Mouse (Mus musculus) embryo, embryonic 10.5 days (tissue): ENCODE measurements at regions not wholly inside any gene's neighbourhood (a gene's known extent, or its start where the extent isn't known, plus 50 kb on each side); places are given as distances from the start of the nearest gene placed in this dataset.
"Not testable (repeated sequence)": the region's sequence is repeated elsewhere in the genome, so short reads cannot be mapped to it uniquely, and the experiment has no call there.

Experiments used
- DNase-seq: peaks from one replicate; pipeline ENCODE4 v3.0.0-alpha.2; 2015; ENCODE audit warnings: low spot score

DNA sequence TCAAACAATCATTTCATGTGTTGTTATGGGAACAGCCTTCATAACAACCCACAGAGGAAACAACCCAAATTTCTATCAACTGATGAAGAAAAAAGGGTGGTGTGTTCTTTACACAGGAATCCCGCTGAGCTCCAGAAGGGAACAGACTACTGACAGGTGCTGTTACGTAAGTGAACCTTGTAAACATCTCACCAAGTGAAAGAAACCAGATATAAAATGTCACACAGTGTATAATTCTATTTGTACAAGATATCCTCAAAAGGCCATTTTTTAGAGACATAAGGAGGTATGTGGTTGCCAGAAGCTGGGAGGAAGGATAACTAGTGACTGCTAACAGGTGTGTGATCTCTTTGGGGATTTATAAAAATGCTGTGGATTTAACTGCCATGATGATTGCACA, 119.9 kb downstream of the Plod2 start:
- no peak for DNase-seq

DNA sequence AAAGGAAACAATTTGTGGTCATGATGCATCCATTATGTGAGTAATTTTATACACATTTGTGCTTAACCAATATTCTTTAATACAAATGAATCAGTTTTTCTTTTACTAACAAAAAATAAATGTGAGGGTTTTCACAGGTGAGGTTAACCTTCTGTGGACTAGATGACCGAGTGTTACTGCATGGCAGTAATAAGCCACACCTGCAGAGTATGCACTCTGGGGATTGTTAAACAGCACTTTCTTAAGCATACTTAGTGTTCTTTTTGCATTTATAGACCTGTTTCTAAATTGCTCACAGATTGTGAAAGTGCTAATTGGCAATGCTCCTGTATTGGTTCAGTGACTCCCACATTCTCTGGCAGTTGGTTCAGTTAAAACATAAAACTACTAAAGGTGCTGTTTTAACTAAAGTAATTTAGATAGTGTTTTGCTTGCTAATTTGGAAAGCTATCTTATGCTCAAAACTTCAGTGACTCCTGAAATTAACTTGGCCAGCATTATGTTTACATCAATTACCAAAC, 125.4 kb downstream of the Plod2 start:
- no peak for DNase-seq

DNA sequence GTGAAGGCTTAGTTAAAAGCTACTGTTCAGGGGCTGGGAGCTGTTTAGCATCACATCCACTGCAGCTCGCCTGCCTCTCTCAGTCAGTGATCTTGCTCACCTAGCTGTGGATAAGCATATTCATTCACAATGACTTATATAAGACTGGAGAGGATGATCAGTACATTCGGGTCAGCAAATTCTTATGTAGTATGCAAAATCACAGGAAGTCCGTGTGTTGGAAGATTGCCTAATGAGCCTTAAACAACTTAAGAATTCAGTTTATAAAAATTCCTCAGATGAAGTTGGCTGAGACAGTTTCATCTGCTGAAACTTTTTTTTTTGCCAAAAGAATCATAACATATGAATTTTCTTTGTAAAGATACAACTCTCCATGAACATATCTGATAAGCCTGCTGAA, 129.9 kb downstream of the Plod2 start:
- DNase-seq, result no peak

DNA sequence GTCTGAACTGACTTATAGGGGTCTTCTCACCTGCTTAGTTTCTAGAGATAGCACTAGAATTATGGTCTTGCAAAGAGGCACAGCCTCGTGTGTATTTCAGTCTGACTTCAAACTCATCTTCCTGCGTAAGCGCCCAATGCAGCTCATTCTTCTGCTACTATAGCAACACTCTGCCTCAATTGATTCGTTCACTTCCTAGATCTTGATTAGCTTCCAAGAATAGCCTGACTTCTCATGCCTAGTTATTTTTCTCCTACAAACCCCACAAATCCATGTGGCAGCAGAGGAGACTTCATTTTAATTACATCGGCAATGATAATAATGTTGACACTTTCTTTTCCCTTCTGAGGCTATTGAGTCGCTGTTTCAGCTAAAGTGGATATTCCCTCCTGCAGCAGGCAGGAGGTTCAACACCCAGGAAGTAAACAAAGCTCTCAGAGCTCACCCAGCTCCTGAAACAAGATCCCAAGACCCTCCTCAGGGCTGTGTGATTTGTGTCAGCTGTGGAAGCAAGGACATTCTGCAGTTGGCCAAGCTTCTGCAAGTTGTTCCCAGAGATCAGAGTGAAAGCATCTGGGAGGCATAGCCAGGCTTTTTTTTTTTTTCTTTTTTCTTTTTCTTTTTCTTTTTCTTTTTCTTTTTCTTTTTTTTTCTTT, 152.5 kb downstream of the Plod2 start:
- no peak for DNase-seq

DNA sequence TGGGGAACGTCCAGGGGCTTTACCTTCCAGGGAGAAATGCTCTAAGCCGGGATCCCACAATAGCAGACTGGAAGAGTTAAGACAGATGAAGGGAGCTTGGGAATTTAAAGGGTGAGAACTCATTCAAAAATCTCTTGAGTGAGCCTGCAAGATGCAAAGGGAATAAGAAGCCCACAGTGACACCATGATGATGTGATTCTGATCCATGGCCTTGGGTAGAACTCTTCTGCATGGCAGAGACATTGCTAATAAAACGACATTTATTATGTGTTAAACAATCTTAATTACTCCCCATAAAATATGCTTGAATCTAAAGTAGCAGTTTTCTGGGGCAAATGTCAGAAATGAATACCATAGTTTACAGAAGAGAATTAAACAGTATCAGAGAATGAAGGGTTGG, 155.9 kb downstream of the Plod2 start:
- DNase-seq, result no peak

DNA sequence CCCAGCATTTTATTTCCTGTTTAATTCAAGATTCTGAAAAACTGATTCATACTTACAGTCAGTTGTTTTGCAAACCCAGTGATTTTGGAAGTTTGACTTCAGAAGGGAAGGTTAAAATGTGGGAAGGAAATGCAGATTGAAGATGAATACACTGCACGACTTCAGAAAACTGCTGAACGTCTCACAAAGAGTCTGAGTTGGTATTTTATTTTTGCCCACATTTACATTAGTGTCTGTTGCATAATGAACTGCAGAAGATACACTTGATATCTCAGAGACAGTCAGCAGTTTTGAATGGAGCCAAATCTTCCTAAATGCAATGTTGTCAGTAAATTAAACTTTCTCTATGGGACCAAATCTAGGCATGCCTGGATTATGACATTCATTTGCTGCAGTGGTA, 162.7 kb downstream of the Plod2 start:
- DNase-seq, result no peak

DNA sequence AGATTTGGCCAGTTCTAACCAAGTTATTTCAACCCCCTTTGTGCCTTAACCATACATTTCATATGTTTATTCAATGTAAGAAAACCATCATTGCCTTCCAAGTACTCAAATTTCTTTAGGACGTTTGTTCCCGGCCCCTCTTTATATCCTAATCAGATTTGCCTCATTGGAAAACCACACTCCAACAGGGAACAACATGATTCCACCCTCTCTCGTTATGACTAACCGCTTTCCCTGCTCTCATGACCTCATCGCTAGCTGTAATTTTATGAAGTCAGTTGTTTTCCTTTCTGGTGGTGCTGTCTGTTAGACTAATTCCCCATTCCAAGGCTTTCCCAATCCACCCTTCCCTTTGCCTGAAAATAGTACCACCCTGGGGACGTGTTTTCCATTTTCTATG, 165.0 kb downstream of the Plod2 start:
- DNase-seq, result no peak

DNA sequence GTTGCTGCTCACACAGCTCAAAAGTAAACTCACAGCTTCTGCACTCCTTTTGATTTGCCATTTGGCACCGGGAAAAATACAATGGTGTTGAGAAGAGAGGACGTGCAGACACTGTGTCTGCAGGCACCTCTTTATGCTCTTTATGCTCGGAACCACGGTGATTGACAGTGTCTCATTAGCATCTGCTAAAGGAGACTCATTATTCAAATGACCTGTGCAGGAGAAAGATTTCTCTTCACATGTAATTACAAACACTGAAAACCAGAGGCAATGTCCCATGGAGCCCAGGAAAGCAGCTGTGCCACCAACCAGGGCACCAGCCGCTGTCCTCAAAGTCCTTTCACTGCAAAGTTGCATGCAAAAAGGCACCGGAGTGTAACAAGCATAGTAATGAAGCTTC, 175.2 kb downstream of the Plod2 start:
- peak; percentile 33 for DNase-seq

DNA sequence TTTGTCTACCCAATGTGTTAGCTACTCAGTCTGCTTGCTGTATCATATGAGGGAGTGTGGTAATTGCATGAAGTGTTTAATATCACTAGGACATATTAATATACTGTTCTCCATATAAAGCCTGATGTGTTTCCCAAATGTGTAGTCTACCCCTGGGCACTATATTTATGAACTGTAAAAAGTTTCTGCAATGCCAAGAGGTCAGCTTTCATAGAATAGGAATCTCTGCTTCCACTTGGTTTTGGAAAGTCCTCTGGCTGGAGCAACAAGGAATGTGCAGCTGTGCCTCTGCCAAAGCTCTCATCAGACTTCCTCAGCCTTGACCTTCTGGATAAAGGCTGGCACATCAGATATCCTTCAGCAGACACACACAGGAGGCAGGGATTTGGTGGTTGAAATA, 176.3 kb downstream of the Plod2 start:
- no peak for DNase-seq

DNA sequence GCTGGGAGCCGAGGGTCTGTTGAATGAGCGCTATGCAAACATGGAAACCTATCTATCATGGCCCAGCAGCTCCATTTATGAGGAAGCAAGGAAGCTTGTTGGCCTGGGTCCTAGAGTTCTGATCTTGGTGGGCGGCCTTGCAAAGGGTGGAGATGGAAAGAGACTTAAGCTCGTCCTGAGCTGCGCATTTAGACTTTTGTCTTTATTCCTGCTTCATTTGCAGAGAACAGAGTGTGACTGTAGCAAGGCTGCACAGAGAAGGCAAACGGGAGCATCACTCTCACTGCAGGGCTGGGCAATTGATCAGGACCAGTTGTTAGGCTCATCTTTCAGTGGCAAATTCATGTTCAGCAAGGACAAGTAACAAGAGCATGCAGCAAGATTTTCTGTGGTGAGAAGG, 177.2 kb downstream of the Plod2 start:
- DNase-seq, result no peak

DNA sequence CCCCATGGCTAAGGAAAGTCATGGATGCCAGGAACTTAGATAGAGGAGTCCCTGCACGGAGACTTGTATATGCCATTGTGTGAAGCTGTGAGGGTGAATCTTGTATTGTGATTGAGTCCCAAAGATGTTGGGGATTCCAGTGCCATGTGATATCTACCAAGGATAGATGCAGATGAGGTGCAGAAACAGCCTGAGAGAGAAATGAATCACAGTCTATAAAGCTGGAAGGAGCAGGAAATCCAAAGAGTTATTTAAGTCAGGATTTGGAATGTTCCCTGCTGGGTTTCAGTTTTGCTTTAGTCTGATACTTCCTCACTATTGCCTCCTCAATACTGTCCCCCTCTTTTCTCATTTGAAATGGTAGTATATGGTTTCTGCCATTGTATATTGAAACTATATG, 186.8 kb downstream of the Plod2 start:
- DNase-seq, result no peak

DNA sequence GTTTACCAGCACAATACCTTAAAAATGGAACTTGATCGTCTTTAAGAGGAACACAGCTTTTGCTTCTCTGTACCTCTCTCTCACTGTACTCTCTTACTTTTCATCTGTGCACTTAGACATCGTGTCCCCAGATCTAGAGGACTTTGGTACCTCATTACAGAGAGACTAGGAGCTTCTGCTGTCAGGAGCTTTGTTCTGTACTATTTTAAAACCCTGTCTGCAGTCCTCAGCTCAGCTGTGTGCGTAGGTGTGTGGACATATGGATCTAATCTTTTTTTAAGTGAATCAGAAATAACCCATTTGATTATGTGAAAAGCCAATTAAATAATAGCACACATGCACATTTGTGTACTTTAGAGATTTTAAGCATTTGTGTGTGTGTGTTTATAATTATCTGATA, 189.4 kb downstream of the Plod2 start:
- DNase-seq, result no peak

DNA sequence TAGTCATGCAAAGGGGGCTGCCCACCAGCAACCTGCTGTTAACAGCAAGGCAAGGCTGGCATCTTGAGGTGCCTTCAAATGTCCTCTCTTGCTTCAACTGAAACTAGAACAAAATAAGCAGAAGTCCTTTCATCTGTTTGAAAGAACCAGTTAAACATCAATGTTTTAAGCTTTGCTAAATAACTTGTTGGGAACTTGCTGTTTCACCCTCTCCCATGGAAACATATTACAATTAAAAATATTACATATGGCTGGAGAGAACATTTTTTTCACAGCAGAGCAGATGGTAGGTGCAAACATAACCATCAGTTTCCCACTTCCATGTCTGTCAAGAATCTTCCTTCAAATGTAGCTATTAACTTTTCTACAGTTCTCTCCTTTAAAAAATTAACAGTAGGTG, 225.5 kb downstream of the Plod2 start:
- DNase-seq, result no peak

DNA sequence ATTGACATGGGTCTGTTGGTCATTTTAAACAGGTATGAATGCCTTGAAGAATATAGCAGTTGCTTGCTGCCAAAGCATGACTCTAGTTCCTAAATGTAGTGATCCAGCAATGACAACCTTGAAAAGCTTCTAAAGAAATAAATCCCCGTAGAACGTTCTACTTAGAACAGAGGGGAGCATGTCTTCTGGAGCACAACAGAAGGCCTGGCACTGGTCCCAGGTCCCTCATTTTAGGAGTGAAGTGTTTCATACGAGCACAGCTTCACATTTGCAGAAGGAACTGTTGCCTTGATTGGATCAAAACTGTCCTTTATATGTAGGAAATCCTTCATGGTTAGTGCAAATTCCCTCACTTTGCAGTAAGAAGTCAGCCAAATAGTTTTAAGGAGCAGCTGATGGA, 226.4 kb downstream of the Plod2 start:
- DNase-seq, result no peak

DNA sequence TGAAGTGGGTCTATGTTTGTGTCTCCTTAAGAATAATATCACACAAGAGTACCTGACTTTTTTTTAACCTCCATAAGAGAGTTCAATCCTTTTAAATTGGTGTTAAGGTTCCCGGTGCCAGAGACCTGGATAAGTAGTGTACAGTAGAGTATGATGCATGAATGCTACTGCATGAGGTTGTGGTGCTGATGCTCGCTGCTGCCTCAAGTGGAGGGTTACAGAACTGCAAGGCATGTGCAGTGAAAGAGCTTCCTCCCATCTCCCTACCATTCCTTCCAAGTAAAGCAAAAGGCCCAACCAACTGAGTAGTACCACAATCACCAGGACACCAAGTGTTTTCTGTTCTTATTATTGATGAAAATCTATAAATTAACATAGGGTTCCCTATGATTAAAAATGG, 227.5 kb downstream of the Plod2 start:
- peak; percentile 24 for DNase-seq

DNA sequence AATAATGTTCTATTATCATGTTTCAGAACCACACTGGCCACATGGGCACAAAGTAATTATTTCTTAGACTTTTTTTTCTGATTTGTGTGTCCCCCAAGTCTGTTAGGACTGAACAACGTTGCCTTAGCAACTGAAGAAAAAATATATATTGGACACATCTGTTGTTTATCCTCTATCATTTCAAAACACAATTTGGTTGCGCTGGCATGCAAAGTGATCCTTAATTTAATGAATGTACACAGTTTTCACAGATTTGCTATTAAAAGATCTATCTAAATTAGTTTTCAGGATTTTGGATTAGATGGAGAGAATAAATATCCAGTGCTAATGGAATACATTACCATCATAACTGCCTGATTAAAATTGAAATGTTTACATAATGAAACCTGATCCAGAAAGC, 229.0 kb downstream of the Plod2 start:
- DNase-seq, result no peak

DNA sequence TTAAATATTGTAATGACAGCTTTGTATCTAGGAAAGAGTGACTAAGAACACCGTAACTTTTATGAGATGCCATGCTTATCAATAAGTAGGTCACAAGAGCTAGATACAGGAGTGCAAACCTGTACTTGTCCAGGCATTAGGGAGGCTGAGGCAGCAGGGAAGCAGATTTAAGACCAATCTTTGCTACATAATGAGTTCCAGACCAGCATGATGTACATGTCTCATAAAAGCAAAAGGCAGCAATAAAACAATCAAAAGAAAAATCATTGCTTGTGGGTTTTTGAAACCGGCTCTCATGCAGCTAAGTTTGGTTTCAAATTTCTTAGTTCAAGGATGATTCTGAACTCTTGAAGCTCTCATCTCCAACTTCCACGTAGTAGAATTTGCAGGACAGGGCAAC, 229.7 kb downstream of the Plod2 start:
- peak; percentile 13 for DNase-seq

DNA sequence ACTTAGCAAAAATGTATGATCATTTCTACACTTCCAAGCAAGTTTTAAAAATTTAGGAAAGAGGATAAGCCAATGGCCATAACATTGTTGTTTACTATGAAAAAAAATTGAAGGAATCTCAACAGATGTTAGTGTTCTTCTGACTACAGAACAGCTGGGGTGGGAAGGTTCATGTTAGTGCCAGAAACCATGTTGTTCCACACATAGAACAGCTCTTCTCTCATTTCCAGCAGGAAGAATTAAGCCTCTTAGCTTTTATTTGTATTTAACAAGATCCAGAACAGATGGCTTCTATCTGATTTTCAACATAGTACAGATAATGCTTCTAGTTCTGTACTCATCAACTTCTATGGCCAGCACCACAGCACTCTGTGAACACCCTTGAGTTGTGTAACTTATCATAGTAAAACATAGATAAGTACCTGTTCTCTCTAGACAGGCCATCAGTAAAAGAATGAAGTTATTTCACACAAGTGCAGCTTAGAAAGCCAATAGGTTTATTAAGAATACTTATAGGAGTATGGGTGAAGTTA, 241.0 kb downstream of the Plod2 start:
- no peak for DNase-seq

DNA sequence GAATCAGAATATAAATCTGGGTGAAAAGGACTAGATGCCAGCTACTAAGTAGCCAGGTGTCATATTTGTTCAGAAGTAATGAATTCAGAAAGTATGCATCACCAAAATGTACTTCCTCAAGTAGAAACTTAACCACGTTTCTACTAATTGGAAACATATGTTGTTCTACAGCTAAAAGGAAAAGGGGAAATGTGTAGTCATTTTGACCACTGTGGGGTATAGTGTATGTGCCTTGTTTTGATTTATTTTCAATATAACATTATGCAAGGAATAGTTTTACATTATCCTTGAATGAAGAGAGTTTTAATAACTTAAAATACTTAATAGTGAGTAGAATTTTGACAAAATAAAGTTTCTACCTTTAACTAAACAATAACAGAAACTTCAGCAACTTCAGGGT, 257.7 kb downstream of the Plod2 start:
- peak; percentile 1 for DNase-seq

DNA sequence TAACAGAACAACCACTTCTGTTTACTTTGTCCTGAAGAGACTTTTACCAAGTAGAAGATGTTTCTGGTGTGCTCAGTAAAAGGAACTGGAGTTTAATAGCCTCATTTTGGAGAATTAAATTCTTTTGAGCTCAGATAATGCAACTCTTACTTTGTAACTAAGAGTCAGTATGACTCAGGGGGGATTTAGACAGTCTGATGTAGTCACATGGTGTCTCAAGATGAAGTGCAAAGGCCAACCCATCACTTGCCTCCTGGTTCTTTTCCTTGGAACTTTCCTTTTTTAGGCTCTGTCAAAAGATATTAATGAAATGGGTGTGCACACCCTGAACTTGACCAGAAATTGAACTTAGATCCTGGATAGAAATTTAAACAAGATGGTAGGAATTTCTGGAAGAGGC, 267.4 kb downstream of the Plod2 start:
- DNase-seq, result no peak

DNA sequence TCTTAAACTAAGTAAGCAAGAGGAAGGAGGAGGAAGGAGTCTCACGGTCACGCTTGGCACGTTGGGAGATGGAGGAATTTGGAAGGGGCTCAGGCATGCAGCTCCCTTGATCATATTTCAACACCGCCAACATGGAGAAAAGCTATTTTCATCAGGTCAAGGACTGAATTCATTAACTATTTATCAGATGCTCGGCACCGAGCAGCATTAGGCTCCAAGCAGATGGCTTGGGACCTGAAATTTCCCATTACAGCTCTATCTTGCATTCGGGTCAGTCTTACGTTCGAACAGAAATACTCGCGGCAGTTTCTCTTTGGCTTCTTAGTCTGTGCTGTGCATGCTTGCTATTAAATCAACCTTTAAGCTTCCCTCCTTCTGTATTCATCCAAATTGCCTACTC, 278.7 kb downstream of the Plod2 start:
- DNase-seq, result peak; percentile 32

DNA sequence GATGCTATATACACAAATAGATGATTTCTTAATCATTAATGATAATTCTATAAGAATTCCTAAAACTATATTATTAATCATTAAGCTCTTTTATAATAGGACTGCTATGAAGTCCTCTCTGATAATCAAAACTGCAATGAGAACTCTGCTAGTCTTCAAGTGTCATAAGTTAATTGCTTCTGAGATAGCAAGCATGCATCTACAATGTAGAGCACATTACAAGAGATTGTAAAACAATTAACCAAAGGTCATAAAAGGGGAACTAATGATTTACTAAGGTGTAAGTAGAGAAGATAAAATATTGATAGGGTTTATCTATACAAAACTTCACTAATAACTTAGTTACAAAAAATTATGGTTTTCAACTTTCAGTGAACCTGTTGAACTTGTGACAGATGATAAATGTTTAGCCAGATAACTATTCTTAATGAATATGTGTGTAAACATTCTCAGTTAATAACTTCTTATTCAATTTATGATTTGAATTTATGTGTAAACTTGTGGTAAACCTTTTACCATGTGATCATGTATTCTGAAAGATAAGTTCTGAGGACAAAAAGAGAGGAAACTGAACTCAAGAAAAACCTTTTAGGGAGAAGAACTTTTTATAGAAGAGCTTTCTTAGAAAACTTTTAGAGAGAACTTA, 284.8 kb downstream of the Plod2 start:
- DNase-seq, result no peak

DNA sequence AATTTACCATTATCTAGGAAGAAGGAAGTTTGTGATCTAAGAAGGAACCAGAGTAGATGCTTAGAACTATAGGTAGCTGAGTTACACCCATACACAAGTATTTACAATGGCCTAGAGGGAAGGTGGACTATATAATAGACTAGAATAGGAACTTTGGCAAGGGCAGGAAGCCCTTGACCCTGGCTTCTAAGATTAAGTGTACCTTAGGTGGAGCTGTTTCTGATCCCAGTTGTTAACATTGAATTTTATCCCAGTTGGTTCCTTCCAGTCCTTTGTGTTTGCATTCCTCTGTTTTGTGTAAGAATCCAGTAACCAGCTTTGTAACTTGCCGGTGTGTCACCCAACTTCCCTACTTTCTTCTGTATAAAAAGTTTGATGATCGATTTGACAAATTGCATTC, 294.1 kb downstream of the Plod2 start:
- DNase-seq, result not testable (repeated sequence)
